Mouse (Mus musculus): ENCODE results near the gene Zfp598. TPM values are rescaled to one million over a fixed set of nuclear protein-coding genes. Genes with fewer than 3 reads are reported as not detected.
"Not testable (repeated sequence)": the region's sequence is repeated elsewhere in the genome, so short reads cannot be mapped to it uniquely, and the experiment has no call there.

Gene Zfp598
- polyA plus RNA-seq, 1 experiment from 2014 or later, result 15.8 TPM

DNA sequence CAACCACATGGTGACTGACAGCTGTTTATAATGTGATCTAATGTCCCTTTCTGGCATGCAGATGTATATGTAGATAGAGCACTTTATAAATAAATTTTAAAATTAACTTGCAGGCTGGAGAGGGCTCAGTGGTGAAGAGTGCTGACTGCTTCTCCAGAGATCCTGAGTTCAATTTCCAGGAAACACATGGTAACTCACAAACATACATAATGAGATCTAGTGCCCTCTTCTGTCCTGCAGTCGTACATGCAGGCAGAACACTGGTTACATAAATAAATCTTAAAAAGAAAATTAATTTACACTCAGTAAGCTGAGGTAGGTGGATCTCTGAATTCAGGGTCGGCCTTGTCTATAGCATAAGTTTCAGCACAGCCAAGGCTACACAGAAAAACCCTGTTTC, 39.2 kb downstream of the Zfp598 start:
- 40% methylated on average over 2 of the region's 2 CpGs for WGBS
- H3K27ac ChIP-seq (replicated peaks), result no peak overlapping the region
- H3K9me3 ChIP-seq, result no peaks in the 10 kb centered on the region
- no peaks in the 10 kb centered on the region for H3K27me3 ChIP-seq (replicated peaks)
- H3K4me1 ChIP-seq, result peaks cover 16% of the 10 kb centered on the region
- peak overlapping the region; percentile 86 for H3K4me2 ChIP-seq
- peaks cover 19% of the 10 kb centered on the region for H3K36me3 ChIP-seq
- peak overlapping the region; percentile 81 for H3K4me3 ChIP-seq
- ATAC-seq (ENCODE audit: extremely low read depth, insufficient number of reproducible peaks, low FRiP score, low TSS enrichment), result no peak
- H3K9ac ChIP-seq, result no peak overlapping the region

DNA sequence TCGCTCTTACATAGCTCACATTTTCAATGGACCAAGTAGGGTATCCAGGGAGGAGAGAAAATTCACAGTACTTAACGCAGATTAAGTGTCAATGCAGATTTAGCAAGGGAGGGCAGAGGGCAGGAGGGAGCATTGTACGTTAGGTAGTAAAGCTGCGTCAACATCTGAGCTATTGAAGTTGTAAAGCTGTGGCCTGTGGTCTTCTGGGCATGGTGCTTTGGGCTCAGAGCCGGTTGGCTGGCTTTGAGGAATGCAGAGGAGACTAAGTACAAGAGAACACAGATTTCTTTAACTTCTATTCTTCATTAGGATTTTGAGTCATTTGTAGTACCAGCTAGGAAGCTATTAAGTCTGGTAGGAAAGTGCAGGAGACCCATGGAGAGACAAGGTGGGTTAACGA, 46.1 kb downstream of the Zfp598 start:
- Histone ChIP-seq H3K9ac (no peak overlapping the region), H3K36me3 (peaks cover 28% of the 10 kb centered on the region), H3K4me2 (no peak overlapping the region), H3K4me1 (peaks cover 7% of the 10 kb centered on the region), H3K4me3 (no peak overlapping the region), H3K9me3 (no peaks in the 10 kb centered on the region), H3K27ac (replicated peaks) (no peak overlapping the region), H3K27me3 (replicated peaks) (no peaks in the 10 kb centered on the region)
- no peak for ATAC-seq (ENCODE audit: extremely low read depth, insufficient number of reproducible peaks, low FRiP score, low TSS enrichment)
- WGBS, result 81% methylated on average over 6 of the region's 6 CpGs

DNA sequence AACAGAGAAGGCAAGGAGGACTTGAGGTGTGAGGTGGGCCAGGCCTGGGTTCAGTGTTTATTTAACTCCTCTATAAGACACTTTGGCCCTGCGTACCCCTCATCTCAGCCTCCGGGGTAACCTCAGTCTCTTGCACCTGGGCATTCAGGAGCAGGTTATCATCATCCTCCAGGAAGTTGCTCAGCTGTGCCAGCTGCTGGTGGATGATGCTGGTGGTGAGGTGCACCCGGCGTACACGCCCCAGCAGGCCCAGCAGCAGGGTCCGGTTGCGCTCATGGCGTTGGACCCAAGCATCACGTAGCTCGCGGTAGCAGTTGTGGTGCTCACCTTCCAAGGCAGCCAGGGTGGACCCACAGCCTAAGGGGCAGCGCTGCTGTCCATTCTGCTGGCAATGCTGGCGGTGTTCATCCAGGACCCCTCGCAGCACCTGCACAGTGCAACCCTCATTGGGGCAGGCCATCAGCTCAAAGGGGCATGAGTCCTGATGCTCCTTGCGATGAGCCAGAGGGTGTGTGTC, 46.7 kb downstream of the Zfp598 start:
- no peaks in the 10 kb centered on the region for H3K27me3 ChIP-seq (replicated peaks)
- 90% methylated on average over 15 of the region's 15 CpGs for WGBS
- peaks cover 32% of the 10 kb centered on the region for H3K36me3 ChIP-seq
- no peak for ATAC-seq (ENCODE audit: extremely low read depth, insufficient number of reproducible peaks, low FRiP score, low TSS enrichment)
- no peak overlapping the region for H3K27ac ChIP-seq (replicated peaks)
- no peak overlapping the region for H3K9ac ChIP-seq
- H3K4me3 ChIP-seq, result no peak overlapping the region
- no peaks in the 10 kb centered on the region for H3K9me3 ChIP-seq
- H3K4me1 ChIP-seq, result peaks cover 9% of the 10 kb centered on the region
- no peak overlapping the region for H3K4me2 ChIP-seq

GRCm38 (mm10) chr17:24717943-24718342, 48.5 kb downstream of the Zfp598 start, which contains the start of the genes Rnf151 and Rps2:
TSS of gene Rnf151 (minus strand) at chr17:24718063.
TSS of gene Rps2 (plus strand) at chr17:24718116.
- H3K9ac ChIP-seq, result peak within 1 kb of the TSS; percentile 98
- ATAC-seq (ENCODE audit: extremely low read depth, insufficient number of reproducible peaks, low FRiP score, low TSS enrichment), result no peak
- peaks cover 47% of the 10 kb centered on the region for H3K36me3 ChIP-seq
- WGBS, result 77% methylated on average over 4 of the region's 4 CpGs
- peak within 1 kb of the TSS; percentile 74 for H3K4me2 ChIP-seq
- no peaks in the 10 kb centered on the region for H3K9me3 ChIP-seq
- peak within 1 kb of the TSS; percentile 93 for H3K4me3 ChIP-seq
- H3K27ac ChIP-seq (replicated peaks), result no peak within 1 kb of the TSS
- H3K27me3 ChIP-seq (replicated peaks), result no peaks in the 10 kb centered on the region
- peaks cover 26% of the 10 kb centered on the region for H3K4me1 ChIP-seq

DNA sequence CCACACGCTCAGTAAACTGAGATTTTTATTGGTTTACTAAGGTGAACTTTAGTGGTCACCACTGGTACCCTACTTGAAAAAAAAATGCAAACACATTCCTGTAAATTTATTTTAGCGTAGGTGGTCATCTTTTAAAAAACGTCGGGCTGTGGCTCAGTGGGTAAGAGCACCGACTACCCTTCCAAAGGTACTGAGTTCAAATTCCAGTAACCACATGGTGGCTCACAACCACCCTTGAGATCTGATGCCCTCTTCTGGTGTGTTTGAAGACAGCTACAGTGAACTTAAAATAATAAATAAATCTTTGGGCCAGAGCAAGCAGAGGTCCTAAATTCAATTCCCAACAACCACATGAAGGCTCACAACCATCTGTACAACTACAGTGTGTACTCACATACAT, 49.5 kb downstream of the Zfp598 start:
- Histone ChIP-seq H3K4me3 (peak overlapping the region; percentile 93), H3K27ac (replicated peaks) (peak overlapping the region; percentile 90), H3K9ac (peak overlapping the region; percentile 98), H3K4me1 (peaks cover 33% of the 10 kb centered on the region), H3K4me2 (peak overlapping the region; percentile 74), H3K36me3 (peaks cover 47% of the 10 kb centered on the region)
- ATAC-seq (ENCODE audit: extremely low read depth, insufficient number of reproducible peaks, low FRiP score, low TSS enrichment); H3K27me3 ChIP-seq (replicated peaks); H3K9me3 ChIP-seq: not testable (repeated sequence)
- 49% methylated on average over 5 of the region's 5 CpGs for WGBS

GRCm38 (mm10) chr17:24719494-24720222, 50.2 kb downstream of the Zfp598 start:
- H3K4me1 ChIP-seq, result peaks cover 33% of the 10 kb centered on the region
- WGBS, result under 1% methylated on average over 61 of the region's 61 CpGs
- ATAC-seq (ENCODE audit: extremely low read depth, insufficient number of reproducible peaks, low FRiP score, low TSS enrichment), result peak; percentile 96

DNA sequence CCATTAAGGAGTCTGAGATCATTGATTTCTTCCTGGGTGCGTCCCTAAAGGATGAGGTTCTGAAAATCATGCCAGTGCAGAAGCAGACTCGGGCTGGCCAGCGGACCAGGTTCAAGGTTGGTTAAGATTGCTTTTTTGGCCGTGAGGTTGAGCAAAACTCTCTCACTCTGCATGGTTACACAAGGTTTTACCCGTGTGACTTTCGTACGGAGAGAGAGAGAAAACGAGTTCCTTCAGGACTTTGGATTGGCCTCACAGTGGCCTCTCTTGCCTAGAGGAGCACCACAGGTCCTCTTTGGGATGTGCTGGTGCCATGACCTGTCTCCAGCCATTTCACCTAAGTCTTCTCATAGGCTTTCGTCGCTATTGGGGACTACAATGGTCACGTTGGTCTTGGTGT, 51.1 kb downstream of the Zfp598 start:
- Histone ChIP-seq H3K36me3 (peaks cover 42% of the 10 kb centered on the region), H3K4me3 (peak overlapping the region; percentile 93), H3K9ac (peak overlapping the region; percentile 95), H3K4me2 (peak overlapping the region; percentile 79), H3K27ac (replicated peaks) (peak overlapping the region; percentile 82), H3K4me1 (peaks cover 33% of the 10 kb centered on the region)
- not testable (repeated sequence) for H3K9me3 ChIP-seq; ATAC-seq (ENCODE audit: extremely low read depth, insufficient number of reproducible peaks, low FRiP score, low TSS enrichment); H3K27me3 ChIP-seq (replicated peaks)
- 2% methylated on average over 11 of the region's 11 CpGs for WGBS

More at GRCm38 (mm10) chr17:24719494-24720222, 50.2 kb downstream of the Zfp598 start:
- no peaks in the 10 kb centered on the region for H3K27me3 ChIP-seq (replicated peaks)
- peak overlapping the region; percentile 90 for H3K27ac ChIP-seq (replicated peaks)
- peak overlapping the region; percentile 79 for H3K4me2 ChIP-seq
- peak overlapping the region; percentile 93 for H3K4me3 ChIP-seq
- H3K9me3 ChIP-seq, result no peaks in the 10 kb centered on the region
- peak overlapping the region; percentile 98 for H3K9ac ChIP-seq
- peaks cover 47% of the 10 kb centered on the region for H3K36me3 ChIP-seq

DNA sequence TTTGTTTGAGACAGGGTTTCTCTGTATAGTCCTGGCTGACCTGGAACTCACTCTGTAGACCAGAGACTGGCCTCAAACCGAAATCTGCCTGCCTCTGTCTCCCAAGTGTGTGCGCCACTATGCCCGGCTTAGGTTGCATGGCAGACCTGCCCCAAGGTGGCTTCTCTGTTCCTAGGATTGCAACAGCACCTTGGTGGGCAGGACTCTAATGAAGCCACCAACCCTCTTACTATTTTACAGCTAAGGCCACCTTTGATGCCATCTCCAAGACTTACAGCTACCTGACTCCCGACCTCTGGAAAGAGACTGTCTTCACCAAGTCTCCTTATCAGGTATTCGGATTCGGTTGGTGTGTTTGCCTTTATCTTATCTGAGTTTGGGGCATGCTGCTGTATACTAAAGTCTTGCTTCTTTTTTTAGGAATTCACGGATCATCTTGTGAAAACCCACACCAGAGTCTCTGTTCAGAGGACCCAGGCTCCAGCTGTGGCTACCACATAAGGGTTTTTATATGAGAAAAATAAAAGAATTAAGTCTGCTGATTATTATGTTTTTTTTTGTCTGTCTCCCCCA, 52.0 kb downstream of the Zfp598 start:
- H3K9me3 ChIP-seq; ATAC-seq (ENCODE audit: extremely low read depth, insufficient number of reproducible peaks, low FRiP score, low TSS enrichment); H3K27me3 ChIP-seq (replicated peaks): not testable (repeated sequence)
- 29% methylated on average over 7 of the region's 7 CpGs for WGBS
- 0 out of 2 replicates have a peak overlapping the region, but pooled peaks have one; percentile 28 for H3K27ac ChIP-seq (replicated peaks)
- peak overlapping the region; percentile 79 for H3K4me2 ChIP-seq
- H3K9ac ChIP-seq, result peak overlapping the region; percentile 97
- H3K36me3 ChIP-seq, result peaks cover 35% of the 10 kb centered on the region
- peak overlapping the region; percentile 93 for H3K4me3 ChIP-seq
- H3K4me1 ChIP-seq, result peaks cover 33% of the 10 kb centered on the region

GRCm38 (mm10) chr17:24722220-24722924, 52.9 kb downstream of the Zfp598 start:
- Histone ChIP-seq H3K4me3 (peak overlapping the region; percentile 93), H3K4me1 (peaks cover 33% of the 10 kb centered on the region), H3K36me3 (peaks cover 28% of the 10 kb centered on the region), H3K9ac (peak overlapping the region; percentile 97), H3K9me3 (no peaks in the 10 kb centered on the region), H3K4me2 (peak overlapping the region; percentile 79), H3K27me3 (replicated peaks) (no peaks in the 10 kb centered on the region), H3K27ac (replicated peaks) (no peak overlapping the region)
- 33% methylated on average over 13 of the region's 13 CpGs for WGBS
- ATAC-seq (ENCODE audit: extremely low read depth, insufficient number of reproducible peaks, low FRiP score, low TSS enrichment), result no peak

DNA sequence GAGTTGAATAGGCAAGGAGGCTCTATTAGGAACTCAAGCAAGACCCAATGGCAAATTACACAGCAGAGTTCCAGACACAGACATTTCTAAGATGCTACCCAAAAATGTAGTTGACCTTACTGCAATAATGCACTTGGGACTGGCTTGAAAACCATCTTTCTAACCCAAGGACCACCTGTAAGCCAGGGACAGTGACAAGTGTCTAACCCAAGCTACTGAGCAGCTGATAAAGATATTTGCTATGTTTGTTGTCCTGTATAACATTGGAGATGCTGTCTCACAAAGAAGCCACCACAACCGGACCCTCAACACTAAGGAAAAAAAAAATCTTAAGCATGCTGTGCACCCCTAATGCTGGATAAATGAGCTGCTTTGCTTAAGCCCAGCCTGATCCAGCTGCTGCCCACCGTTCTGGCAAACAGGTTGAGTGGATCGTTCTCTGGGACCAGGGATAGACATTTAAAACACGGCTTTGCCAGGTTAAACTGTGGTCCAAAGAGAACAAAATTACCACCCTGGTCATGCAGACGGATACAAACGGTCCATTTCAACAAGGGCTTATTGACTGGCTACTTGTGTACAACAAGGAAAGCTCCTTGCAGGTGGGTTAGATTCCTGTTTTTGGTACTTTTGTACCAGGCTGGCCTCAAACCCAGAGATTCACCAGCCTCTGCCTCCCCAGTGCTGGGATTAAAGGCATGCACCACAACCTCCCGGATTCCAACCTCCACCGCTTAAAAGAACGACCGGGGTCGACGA, 53.8 kb downstream of the Zfp598 start:
- Histone ChIP-seq H3K4me2 (peak overlapping the region; percentile 79), H3K27ac (replicated peaks) (peak overlapping the region; percentile 92), H3K9me3 (no peaks in the 10 kb centered on the region), H3K27me3 (replicated peaks) (0 out of 2 replicates have a peak, but pooled peaks cover 2% of the 10 kb centered on the region), H3K4me3 (peak overlapping the region; percentile 93), H3K4me1 (peaks cover 33% of the 10 kb centered on the region), H3K36me3 (peaks cover 23% of the 10 kb centered on the region), H3K9ac (peak overlapping the region; percentile 97)
- 1% methylated on average over 12 of the region's 12 CpGs for WGBS
- no peak for ATAC-seq (ENCODE audit: extremely low read depth, insufficient number of reproducible peaks, low FRiP score, low TSS enrichment)

DNA sequence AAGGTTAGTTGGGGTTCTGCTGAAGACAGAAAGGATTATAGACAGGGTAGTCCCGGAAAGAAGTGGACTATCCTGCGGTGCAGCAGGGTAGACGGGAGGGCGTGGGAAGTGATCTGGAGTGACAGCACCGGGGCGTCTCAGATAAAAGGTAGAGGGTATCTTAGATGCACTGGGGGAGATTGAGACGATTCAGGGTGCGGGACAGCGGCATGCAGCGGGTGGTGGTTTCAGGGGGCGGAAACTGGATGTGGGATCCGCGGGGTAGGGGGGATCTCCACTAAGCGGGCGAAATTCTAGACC, 54.3 kb downstream of the Zfp598 start:
- H3K27ac ChIP-seq (replicated peaks), result peak overlapping the region; percentile 92
- peak overlapping the region; percentile 97 for H3K9ac ChIP-seq
- H3K4me3 ChIP-seq, result peak overlapping the region; percentile 93
- no peak for ATAC-seq (ENCODE audit: extremely low read depth, insufficient number of reproducible peaks, low FRiP score, low TSS enrichment)
- H3K36me3 ChIP-seq, result peaks cover 21% of the 10 kb centered on the region
- H3K4me1 ChIP-seq, result peaks cover 29% of the 10 kb centered on the region
- WGBS, result under 1% methylated on average over 15 of the region's 15 CpGs
- H3K9me3 ChIP-seq, result no peaks in the 10 kb centered on the region
- H3K4me2 ChIP-seq, result peak overlapping the region; percentile 79
- H3K27me3 ChIP-seq (replicated peaks), result 0 out of 2 replicates have a peak, but pooled peaks cover 3% of the 10 kb centered on the region
